Mouse (Mus musculus): ENCODE data around the gene Pold3.

DNA sequence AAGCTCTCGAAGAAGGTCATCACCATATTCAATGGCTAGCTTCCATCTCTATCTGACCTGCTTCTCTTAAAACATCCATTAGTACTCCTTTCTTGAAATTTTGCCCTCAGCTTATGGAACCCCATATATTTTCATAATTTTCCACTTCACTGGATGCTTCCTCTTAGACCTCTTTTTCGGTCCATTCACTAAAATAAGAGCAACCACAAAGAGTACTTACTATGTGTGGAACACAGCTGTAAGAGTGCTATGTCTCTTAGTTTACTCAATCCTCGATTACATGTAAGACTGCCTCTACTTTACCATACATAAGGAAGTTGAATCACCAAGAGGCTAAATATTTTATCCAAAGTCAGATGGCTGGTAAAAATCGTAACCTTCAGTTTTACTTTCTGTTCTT is 16.7 kb downstream of the Pold3 start:
- TF ChIP-seq CTCF (IDR thresholded peaks at IDR 0.05; ENCODE audit: extremely low read depth, insufficient read depth, insufficient read length, insufficient replicate concordance) (no peak), POLR2A (IDR thresholded peaks at IDR 0.05; ENCODE audit: low read depth, low read length) (no peak)

Data from spleen, adult 2 months (tissue).